Comparison of ENCODE assay signal across 14 mouse cellular contexts in genomic region chr2:128060213-128060612, GRCm38 (mm10).
"Had no signal": no experiment of that assay in that cellular context is flagged by ENCODE, and none has a peak within 500 bp of the region (broad histone marks: within the 10 kb centered on the region; RNA-seq: fewer than 3 reads in every experiment).

No protein-coding gene starts in this region.

- H3K36me3 ChIP-seq: kidney, embryonic 15.5 days; limb, embryonic 12.5 days; liver, embryonic 13.5 days; midbrain, embryonic 12.5 days; neural tube, embryonic 13.5 days had no signal

- H3K9ac ChIP-seq: kidney, embryonic 15.5 days; limb, embryonic 12.5 days; liver, embryonic 13.5 days; midbrain, embryonic 12.5 days; neural tube, embryonic 13.5 days had no signal

- H3K4me2 ChIP-seq: kidney, embryonic 15.5 days; limb, embryonic 12.5 days; liver, embryonic 13.5 days; midbrain, embryonic 12.5 days; neural tube, embryonic 13.5 days had no signal

- DNase-seq: kidney, adult 2 months; kidney, postnatal 14 days; liver; liver, embryonic 13.5 days; retina, postnatal 1 day; right cerebral cortex, postnatal 4 days; thymus, adult 18-20 months; thymus, postnatal 14 days had no signal

- H3K27me3 ChIP-seq: kidney, embryonic 15.5 days; limb, embryonic 12.5 days; liver, embryonic 13.5 days; neural tube, embryonic 13.5 days had no signal

- H3K4me3 ChIP-seq: kidney, embryonic 15.5 days; limb, embryonic 12.5 days; liver, embryonic 13.5 days; midbrain, embryonic 12.5 days; neural tube, embryonic 13.5 days had no signal

- ATAC-seq: intestine, embryonic 16.5 days; midbrain, embryonic 16.5 days had no signal

- H3K4me1 ChIP-seq: kidney, embryonic 15.5 days; limb, embryonic 12.5 days; liver, embryonic 13.5 days; neural tube, embryonic 13.5 days had no signal

- H3K9me3 ChIP-seq: kidney, embryonic 15.5 days; limb, embryonic 12.5 days; liver, embryonic 13.5 days; midbrain, embryonic 12.5 days; neural tube, embryonic 13.5 days had no signal

- H3K27ac ChIP-seq: kidney, embryonic 15.5 days; limb, embryonic 12.5 days; liver, embryonic 13.5 days; midbrain, embryonic 12.5 days; neural tube, embryonic 13.5 days had no signal
